In the genomic region with DNA sequence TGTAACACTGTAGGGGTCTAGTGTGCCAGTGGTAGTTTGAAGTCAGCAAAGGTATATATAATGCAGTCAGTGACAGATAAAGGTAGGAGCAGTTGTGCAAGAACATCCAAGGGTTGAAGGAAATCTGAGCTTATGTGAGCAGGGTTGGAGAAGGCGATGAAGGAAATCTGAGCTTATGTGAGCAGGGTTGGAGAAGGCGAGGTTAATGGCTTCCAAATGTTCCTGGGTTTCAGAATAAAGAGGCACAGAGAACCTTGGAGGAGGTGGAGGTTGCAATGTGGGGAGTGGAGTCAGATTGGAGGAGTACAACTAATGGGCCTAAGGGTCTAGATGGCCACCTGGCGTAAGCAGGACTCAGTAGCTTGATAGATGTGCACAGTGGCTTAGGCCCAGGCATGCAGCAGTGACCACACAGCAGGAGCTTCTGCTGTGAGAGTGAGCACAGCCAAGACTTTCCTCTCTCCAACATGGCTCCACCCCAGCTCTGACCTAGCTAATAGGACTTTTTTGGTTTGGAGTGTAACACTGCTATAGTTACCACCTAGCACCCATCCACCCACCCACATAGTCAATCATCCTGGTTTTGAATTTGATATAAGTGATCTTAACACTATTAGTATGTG, we compare ENCODE assay signal across 19 mouse cellular contexts. TPM values are rescaled to one million over a fixed set of nuclear protein-coding genes. Genes with fewer than 3 reads are reported as not detected.
DNase-seq lines count a peak whose midpoint lies in the region; ATAC-seq and TF ChIP-seq lines count a peak whose summit lies in the region.
"Had no signal": no experiment of that assay in that cellular context is flagged by ENCODE, and none has a peak within 500 bp of the region (broad histone marks: within the 10 kb centered on the region; RNA-seq: fewer than 3 reads in every experiment).

No protein-coding gene starts in this region.

- intact Hi-C loops in heart, adult 2 months (cut with DNase I) = loop anchor here (2.0 kb wide), 1 partner anchor 43 kb away; no protein-coding TSS in a partner anchor
- intact Hi-C loops in left cerebral cortex, postnatal 4 days (cut with DNase I) = no loop called here

- no peaks in the 10 kb centered on the region for H3K27me3 ChIP-seq in heart, embryonic 10.5 days (ENCODE audit: insufficient read depth, poor library complexity, severe bottlenecking)
- H3K27me3 ChIP-seq in heart, adult 2 months (ENCODE audit: control insufficient read depth, insufficient read depth, low read length) = no peaks in the 10 kb centered on the region
- H3K27me3 ChIP-seq in embryonic facial prominence, embryonic 15.5 days = no peaks in the 10 kb centered on the region
- H3K27me3 ChIP-seq in liver, embryonic 11.5 days (replicated peaks; ENCODE audit: control insufficient read depth, insufficient read depth, low read length) = no peaks in the 10 kb centered on the region
- H3K27me3 ChIP-seq: heart, embryonic 13.5 days; intestine, embryonic 15.5 days; lung, embryonic 15.5 days; megakaryocyte, embryonic 14.5 days; neural tube, embryonic 13.5 days had no signal

- no peak overlapping the region for H3K4me3 ChIP-seq in heart, embryonic 10.5 days
- H3K4me3 ChIP-seq in heart, adult 2 months = no peak overlapping the region
- H3K4me3 ChIP-seq in embryonic facial prominence, embryonic 15.5 days (replicated peaks) = no peak overlapping the region
- no peak overlapping the region for H3K4me3 ChIP-seq in liver, embryonic 11.5 days (ENCODE audit: low read depth, low read length)
- H3K4me3 ChIP-seq: heart, embryonic 13.5 days; hindbrain, embryonic 10.5 days; intestine, embryonic 15.5 days; lung, embryonic 15.5 days; megakaryocyte, embryonic 14.5 days; neural tube, embryonic 13.5 days had no signal

- H3K27ac ChIP-seq in heart, embryonic 10.5 days = no peak overlapping the region
- H3K27ac ChIP-seq in heart, adult 2 months = no peak overlapping the region
- H3K27ac ChIP-seq in embryonic facial prominence, embryonic 15.5 days (replicated peaks) = peak overlapping the region; percentile 31; the same call in 1 of the 2 replicates
- no peak overlapping the region for H3K27ac ChIP-seq in liver, embryonic 11.5 days (ENCODE audit: low read depth, low read length)
- H3K27ac ChIP-seq: heart, embryonic 13.5 days; hindbrain, embryonic 10.5 days; intestine, embryonic 15.5 days; lung, embryonic 15.5 days; neural tube, embryonic 13.5 days had no signal

- TF ChIP-seq POLR2A in heart, adult 2 months (IDR thresholded peaks at IDR 0.05; ENCODE audit: insufficient read depth, low read depth, low read length) = no peak

- no peaks in the 10 kb centered on the region for H3K9me3 ChIP-seq in heart, embryonic 10.5 days
- no peaks in the 10 kb centered on the region for H3K9me3 ChIP-seq in embryonic facial prominence, embryonic 15.5 days (replicated peaks)
- H3K9me3 ChIP-seq in liver, embryonic 11.5 days (ENCODE audit: control insufficient read depth, low read length) = no peaks in the 10 kb centered on the region
- H3K9me3 ChIP-seq: heart, embryonic 13.5 days; hindbrain, embryonic 10.5 days; intestine, embryonic 15.5 days; lung, embryonic 15.5 days; megakaryocyte, embryonic 14.5 days; neural tube, embryonic 13.5 days had no signal

- TF ChIP-seq CTCF in heart, adult 2 months (IDR thresholded peaks at IDR 0.05) = no peak

- H3K79me2 ChIP-seq in heart, adult 2 months (replicated peaks; ENCODE audit: control insufficient read depth, insufficient read depth, low read length) = peaks cover 1% of the 10 kb centered on the region; the same call in 1 of the 2 replicates

- DNase-seq in cerebellum, adult 11 months = no peak
- peak; percentile 48 for DNase-seq in heart, embryonic 10.5 days (ENCODE audit: low spot score)
- no peak for DNase-seq in heart, adult 2 months
- no peak for DNase-seq in left cerebral cortex, postnatal 4 days
- DNase-seq in liver, embryonic 11.5 days (ENCODE audit: low spot score) = no peak
- no peak for DNase-seq in testis, postnatal 14 days (ENCODE audit: low spot score)
- DNase-seq: adrenal gland, postnatal 10 days; kidney, postnatal 14 days; layer of hippocampus, postnatal 36 days; right cerebral cortex, postnatal 4 days; thymus, postnatal 25 days had no signal

- H3K4me1 ChIP-seq in heart, embryonic 10.5 days = no peaks in the 10 kb centered on the region
- peaks cover 1% of the 10 kb centered on the region; the same call in 1 of the 2 replicates for H3K4me1 ChIP-seq in heart, adult 2 months (ENCODE audit: control insufficient read depth, insufficient read depth, low read length)
- peaks cover 17% of the 10 kb centered on the region for H3K4me1 ChIP-seq in embryonic facial prominence, embryonic 15.5 days
- no peaks in the 10 kb centered on the region for H3K4me1 ChIP-seq in liver, embryonic 11.5 days (replicated peaks; ENCODE audit: control insufficient read depth, insufficient read depth, low read length)
- H3K4me1 ChIP-seq: intestine, embryonic 15.5 days; lung, embryonic 15.5 days had no signal

- H3K36me3 ChIP-seq in heart, embryonic 10.5 days = peaks cover 28% of the 10 kb centered on the region
- peaks cover 3% of the 10 kb centered on the region for H3K36me3 ChIP-seq in heart, adult 2 months (ENCODE audit: control insufficient read depth, insufficient read depth, low read length)
- peaks cover 13% of the 10 kb centered on the region for H3K36me3 ChIP-seq in embryonic facial prominence, embryonic 15.5 days
- H3K36me3 ChIP-seq in liver, embryonic 11.5 days (ENCODE audit: control insufficient read depth, insufficient read depth, low read length) = peaks cover 4% of the 10 kb centered on the region

- 90% methylated on average over 3 of the region's 3 CpGs for WGBS in heart, embryonic 10.5 days
- WGBS in heart, adult 2 months = 90% methylated on average over 3 of the region's 3 CpGs
- WGBS in embryonic facial prominence, embryonic 15.5 days = 46% methylated on average over 3 of the region's 3 CpGs
- WGBS in liver, embryonic 11.5 days = 82% methylated on average over 3 of the region's 3 CpGs

- H3K4me2 ChIP-seq in embryonic facial prominence, embryonic 15.5 days (replicated peaks) = no peak overlapping the region
- no peak overlapping the region for H3K4me2 ChIP-seq in liver, embryonic 11.5 days
- H3K4me2 ChIP-seq: heart, embryonic 13.5 days; intestine, embryonic 15.5 days; lung, embryonic 15.5 days; neural tube, embryonic 13.5 days had no signal

- H3K9ac ChIP-seq in heart, adult 2 months (ENCODE audit: low read depth, low read length) = no peak overlapping the region
- no peak overlapping the region for H3K9ac ChIP-seq in embryonic facial prominence, embryonic 15.5 days
- no peak overlapping the region for H3K9ac ChIP-seq in liver, embryonic 11.5 days (ENCODE audit: low read depth, low read length)
- H3K9ac ChIP-seq: heart, embryonic 13.5 days; intestine, embryonic 15.5 days; lung, embryonic 15.5 days; neural tube, embryonic 13.5 days had no signal

- TF ChIP-seq EP300 in heart, adult 2 months (IDR thresholded peaks at IDR 0.05; ENCODE audit: insufficient read depth, low read depth, low read length) = no peak

- ATAC-seq in cerebellum, adult (ENCODE audit: insufficient number of reproducible peaks, low FRiP score, low TSS enrichment) = peak; percentile 61
- ATAC-seq in embryonic facial prominence, embryonic 15.5 days (ENCODE audit: insufficient number of reproducible peaks, low FRiP score, low TSS enrichment, low read depth) = no peak
- no peak for ATAC-seq in liver, embryonic 11.5 days (replicated peaks; ENCODE audit: low FRiP score)
- ATAC-seq: intestine, embryonic 15.5 days had no signal

RNA-seq across cellular contexts. Expression of a gene that starts 18.0 kb away (rescaled TPM):
- 10.0 and 10.8 TPM in 2 replicates for polyA plus RNA-seq in heart, embryonic 10.5 days (2016; fragmentation: Nextera tagmentation; extraction: Ambion mirVana)
- total RNA-seq in heart, adult 2 months (2021) = 10 to 100 TPM; 18.4 to 22.4 TPM
- polyA plus RNA-seq in heart, adult 2 months (2012; rRNA removed) = 65.6 and 72.4 TPM in 2 replicates
- 16.5 and 16.7 TPM in 2 replicates for polyA plus RNA-seq in embryonic facial prominence, embryonic 15.5 days (2015; fragmentation: Nextera tagmentation; extraction: Ambion mirVana)
- 10 to 100 TPM; 30.9 to 31.1 TPM for total RNA-seq in left cerebral cortex, postnatal 4 days (2021)
- 6.6 and 7.4 TPM in 2 replicates for polyA plus RNA-seq in liver, embryonic 11.5 days (2014; fragmentation: Nextera tagmentation; extraction: Ambion mirVana)

RNA-seq across cellular contexts. Expression of a gene that starts 18.2 kb away (rescaled TPM):
- 36.7 and 46.2 TPM in 2 replicates for polyA plus RNA-seq in heart, embryonic 10.5 days (2016; fragmentation: Nextera tagmentation; extraction: Ambion mirVana)
- total RNA-seq in heart, adult 2 months (2021) = 10 to 100 TPM; 37.7 to 42.4 TPM
- polyA plus RNA-seq in heart, adult 2 months (2012; rRNA removed) = 18.2 and 30.2 TPM in 2 replicates
- 37.7 and 39.1 TPM in 2 replicates for polyA plus RNA-seq in embryonic facial prominence, embryonic 15.5 days (2015; fragmentation: Nextera tagmentation; extraction: Ambion mirVana)
- total RNA-seq in left cerebral cortex, postnatal 4 days (2021) = 100 to 1,000 TPM; 100 to 103 TPM
- 40.9 and 42.0 TPM in 2 replicates for polyA plus RNA-seq in liver, embryonic 11.5 days (2014; fragmentation: Nextera tagmentation; extraction: Ambion mirVana)

RNA-seq across cellular contexts. Expression of a gene that starts 45.3 kb away (rescaled TPM):
- 273 and 300 TPM in 2 replicates for polyA plus RNA-seq in heart, embryonic 10.5 days (2016; fragmentation: Nextera tagmentation; extraction: Ambion mirVana)
- total RNA-seq in heart, adult 2 months (2021) = 100 to 1,000 TPM; 270 to 401 TPM
- polyA plus RNA-seq in heart, adult 2 months (2012; rRNA removed) = 48.7 and 100 TPM in 2 replicates
- polyA plus RNA-seq in embryonic facial prominence, embryonic 15.5 days (2015; fragmentation: Nextera tagmentation; extraction: Ambion mirVana) = 97.6 and 119 TPM in 2 replicates
- total RNA-seq in left cerebral cortex, postnatal 4 days (2021) = 10 to 100 TPM; 57.0 to 58.0 TPM
- 200 and 218 TPM in 2 replicates for polyA plus RNA-seq in liver, embryonic 11.5 days (2014; fragmentation: Nextera tagmentation; extraction: Ambion mirVana)
